Mouse (Mus musculus) kidney, postnatal 25 days (tissue): ENCODE results near the gene Gtf2f2.
"Not testable (repeated sequence)": the region's sequence is repeated elsewhere in the genome, so short reads cannot be mapped to it uniquely, and the experiment has no call there.

Source experiments
- DNase-seq, 2 experiments: peaks; one replicate each; pipeline ENCODE4 v3.0.0; 2021; ENCODE audit warnings: mixed read lengths in 2 of 2

The Gtf2f2 gene

GRCm38 (mm10) chr14:75906931-75907330 is 103.7 kb downstream of the Gtf2f2 start:
- no peak for DNase-seq

- no peak for DNase-seq
Observed at GRCm38 (mm10) chr14:75904972-75905371, 105.7 kb downstream of the Gtf2f2 start.

GRCm38 (mm10) chr14:75903131-75903530 is 107.5 kb downstream of the Gtf2f2 start:
- DNase-seq, result no peak

GRCm38 (mm10) chr14:75902013-75902412 is 108.7 kb downstream of the Gtf2f2 start:
- DNase-seq, result no peak

GRCm38 (mm10) chr14:75900793-75901499 is 109.7 kb downstream of the Gtf2f2 start:
- no peak for DNase-seq

GRCm38 (mm10) chr14:75899566-75899965 is 111.1 kb downstream of the Gtf2f2 start:
- DNase-seq, result peak; percentile 79 to 88

GRCm38 (mm10) chr14:75892118-75892517 is 118.5 kb downstream of the Gtf2f2 start:
- no peak for DNase-seq

GRCm38 (mm10) chr14:75883873-75884272 is 126.8 kb downstream of the Gtf2f2 start:
- DNase-seq, result no peak

- DNase-seq, result no peak
Observed at GRCm38 (mm10) chr14:75883330-75883729, 127.3 kb downstream of the Gtf2f2 start.

GRCm38 (mm10) chr14:75881856-75882255 is 128.8 kb downstream of the Gtf2f2 start:
- DNase-seq, result peak; percentile 40 to 73

GRCm38 (mm10) chr14:75878980-75879379 is 131.7 kb downstream of the Gtf2f2 start:
- no peak for DNase-seq

GRCm38 (mm10) chr14:75877297-75877696 is 133.4 kb downstream of the Gtf2f2 start:
- DNase-seq, result no peak

GRCm38 (mm10) chr14:75876320-75877043 is 134.2 kb downstream of the Gtf2f2 start:
- DNase-seq, result peak; percentile 80 to 85

GRCm38 (mm10) chr14:75873612-75874011 is 137.1 kb downstream of the Gtf2f2 start:
- peak; percentile 68 to 71 for DNase-seq

GRCm38 (mm10) chr14:75871750-75872149 is 138.9 kb downstream of the Gtf2f2 start:
- DNase-seq, result no peak

GRCm38 (mm10) chr14:75871111-75871510 is 139.6 kb downstream of the Gtf2f2 start:
- DNase-seq, result no peak

GRCm38 (mm10) chr14:75870631-75871030 is 140.0 kb downstream of the Gtf2f2 start:
- peak; percentile 53 to 65 for DNase-seq

GRCm38 (mm10) chr14:75869769-75870363 is 140.8 kb downstream of the Gtf2f2 start:
- DNase-seq, result peak; percentile 16 to 49

GRCm38 (mm10) chr14:75868028-75868427 is 142.6 kb downstream of the Gtf2f2 start:
- not testable (repeated sequence) for DNase-seq

GRCm38 (mm10) chr14:75866706-75867333 is 143.8 kb downstream of the Gtf2f2 start:
- no peak for DNase-seq

GRCm38 (mm10) chr14:75863549-75864409 is 146.9 kb downstream of the Gtf2f2 start:
- peak; percentile 88 to 93 for DNase-seq

GRCm38 (mm10) chr14:75862701-75863100 is 148.0 kb downstream of the Gtf2f2 start:
- DNase-seq, result no peak
